Mouse (Mus musculus) neural tube, embryonic 12.5 days (tissue): ENCODE data around the gene Cdyl. TPM values are rescaled to one million over a fixed set of nuclear protein-coding genes. Genes with fewer than 3 reads are reported as not detected.
A peak's percentile ranks its signal among the peaks of the same experiment; 100 is the strongest.

Source experiments
- ATAC-seq: fragments of 200-750 bp; cut with Nextera tagmentation; 2 replicates; pipeline ENCODE4 v1.8.0; 2017; ENCODE audit warnings: low read depth, mild to moderate bottlenecking, moderate TSS enrichment, moderate library complexity; ENCODE audit not compliant: low FRiP score
- H3K27ac ChIP-seq: fragments of 300-500 bp; sonication (generic); 2 replicates; pipeline ENCODE4 v1.5.1; 2016
- H3K27me3 ChIP-seq: fragments of 300-500 bp; sonication (generic); replicated peaks from 2 replicates; pipeline ENCODE4 v1.6.1; 2016; ENCODE audit warnings: mild to moderate bottlenecking
- H3K36me3 ChIP-seq: fragments of 300-500 bp; sonication (generic); 2 replicates; pipeline ENCODE4 v1.6.1; 2016; ENCODE audit warnings: mild to moderate bottlenecking
- H3K4me1 ChIP-seq: fragments of 300-500 bp; sonication (generic); 2 replicates; pipeline ENCODE4 v1.6.1; 2016
- H3K4me2 ChIP-seq: fragments of 300-500 bp; sonication (generic); replicated peaks from 2 replicates; pipeline ENCODE4 v1.6.1; 2016; ENCODE audit warnings: mild to moderate bottlenecking
- H3K4me3 ChIP-seq: fragments of 300-500 bp; sonication (generic); 2 replicates; pipeline ENCODE4 v1.5.1; 2016
- H3K9ac ChIP-seq: fragments of 300-500 bp; sonication (generic); 2 replicates; pipeline ENCODE4 v1.6.1; 2016; ENCODE audit warnings: mild to moderate bottlenecking
- H3K9me3 ChIP-seq: fragments of 300-500 bp; sonication (generic); 2 replicates; pipeline ENCODE4 v1.6.1; 2016; ENCODE audit warnings: mild to moderate bottlenecking
- WGBS: fragments of 180-500 bp; shearing (Covaris S2); methylation state at CpG from one replicate; pipeline ENCODE4 v1.1.7; 2016; 5-methylcytosine and 5-hydroxymethylcytosine counted together
- polyA plus RNA-seq: library from polyadenylated mRNA; unstranded; fragments of >200 nt; fragmentation: Nextera tagmentation; extraction: Ambion mirVana; gene quantifications from 2 replicates; pipeline ENCODE4 v1.2.1, GENCODE M21; 2016

Cdyl gene
- polyA plus RNA-seq, 1 experiment from 2014 or later = 12.1 TPM

DNA sequence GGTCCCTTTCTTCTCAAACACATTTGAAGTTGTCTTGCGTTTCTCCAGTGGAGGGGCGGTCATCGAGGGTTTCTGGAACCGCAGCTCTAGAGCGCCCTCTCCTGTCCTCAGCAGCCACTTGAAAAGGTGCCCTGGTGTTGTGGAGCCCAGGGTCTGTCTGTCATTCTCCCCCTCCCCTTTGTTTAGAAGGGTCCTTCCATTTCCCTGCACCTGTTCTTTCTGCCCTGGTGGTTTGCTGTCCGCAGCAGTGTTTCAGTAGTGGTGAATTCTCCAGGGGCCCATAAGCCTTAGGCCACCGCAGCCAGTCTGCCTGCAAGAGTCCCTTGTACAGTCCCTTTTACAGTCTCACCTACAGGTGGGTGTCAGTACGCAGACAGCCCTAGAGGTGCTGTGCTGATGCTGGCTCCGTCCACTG is 112.3 kb downstream of the Cdyl start:
- peaks cover 5% of the 10 kb centered on the region; the same call in 1 of the 2 replicates for H3K4me1 ChIP-seq
- H3K27ac ChIP-seq = no peak overlapping the region
- WGBS = 59% methylated on average over 9 of the region's 9 CpGs
- H3K4me2 ChIP-seq = no peak overlapping the region
- no peaks in the 10 kb centered on the region for H3K9me3 ChIP-seq
- H3K4me3 ChIP-seq = no peak overlapping the region
- peak; percentile 29; the same call in 1 of the 2 replicates for ATAC-seq
- H3K27me3 ChIP-seq = no peaks in the 10 kb centered on the region
- H3K36me3 ChIP-seq = no peaks in the 10 kb centered on the region
- H3K9ac ChIP-seq = no peak overlapping the region

- whole genome bisulfite sequencing = 38% methylated on average over 7 of the region's 7 CpGs
- ATAC-seq = no peak
- Histone ChIP-seq H3K9me3 (no peaks in the 10 kb centered on the region), H3K4me1 (peaks cover 5% of the 10 kb centered on the region; the same call in 1 of the 2 replicates), H3K4me3 (no peak overlapping the region), H3K27ac (no peak overlapping the region), H3K4me2 (no peak overlapping the region), H3K36me3 (no peaks in the 10 kb centered on the region), H3K27me3 (no peaks in the 10 kb centered on the region), H3K9ac (no peak overlapping the region)
Measured at GRCm38 (mm10) chr13:35773763-35774162, 114.1 kb downstream of the Cdyl start.

DNA sequence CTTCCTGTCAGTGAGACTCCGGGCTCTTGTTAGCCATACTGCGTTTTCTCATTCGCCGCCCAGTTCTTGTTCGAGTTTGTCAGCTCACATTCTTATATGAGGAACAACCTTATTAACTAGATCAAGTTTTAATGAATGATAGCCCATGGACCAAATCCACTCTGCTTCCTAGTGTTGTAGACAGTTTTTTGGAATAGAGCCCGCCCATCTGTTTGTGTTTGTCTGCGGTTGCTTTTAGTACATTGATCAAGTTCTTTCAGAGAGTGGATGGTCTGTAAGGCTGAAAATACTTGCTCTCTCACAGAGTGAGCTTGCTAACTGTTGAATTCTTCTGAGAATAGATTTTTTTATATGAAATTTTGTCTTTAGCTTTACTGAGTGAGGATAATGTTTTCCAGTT is 116.5 kb downstream of the Cdyl start:
- Histone ChIP-seq H3K27me3 (no peaks in the 10 kb centered on the region), H3K9ac (no peak overlapping the region), H3K4me1 (peaks cover 1% of the 10 kb centered on the region; the same call in 1 of the 2 replicates), H3K4me2 (no peak overlapping the region), H3K4me3 (no peak overlapping the region), H3K27ac (no peak overlapping the region), H3K36me3 (no peaks in the 10 kb centered on the region), H3K9me3 (no peaks in the 10 kb centered on the region)
- 95% methylated on average over 7 of the region's 7 CpGs for WGBS
- ATAC-seq = no peak

DNA sequence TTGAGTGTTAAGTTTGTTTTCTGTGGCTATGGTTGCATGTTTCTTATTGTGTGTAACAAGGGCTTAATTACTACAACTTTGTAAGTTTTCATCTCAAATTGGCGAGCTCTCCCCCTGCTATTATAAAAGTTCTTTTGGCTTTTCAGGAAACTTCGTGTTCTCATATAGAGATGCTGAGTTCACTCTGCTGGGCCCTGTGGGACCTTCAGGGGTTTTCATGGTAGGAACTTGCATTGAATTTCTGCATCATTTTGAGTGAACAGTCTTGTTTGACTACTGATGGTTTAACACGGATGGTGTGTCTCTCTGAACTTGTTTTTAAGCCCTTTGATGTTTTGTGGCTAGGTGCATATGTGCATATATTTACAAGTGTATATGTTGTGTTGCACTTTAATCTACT is 121.1 kb downstream of the Cdyl start:
- Histone ChIP-seq H3K27me3 (no peaks in the 10 kb centered on the region), H3K9me3 (no peaks in the 10 kb centered on the region), H3K9ac (no peak overlapping the region), H3K4me2 (no peak overlapping the region), H3K4me3 (no peak overlapping the region), H3K36me3 (no peaks in the 10 kb centered on the region), H3K4me1 (no peaks in the 10 kb centered on the region), H3K27ac (no peak overlapping the region)
- no peak for ATAC-seq
- WGBS = 82% methylated on average over 3 of the region's 3 CpGs

DNA sequence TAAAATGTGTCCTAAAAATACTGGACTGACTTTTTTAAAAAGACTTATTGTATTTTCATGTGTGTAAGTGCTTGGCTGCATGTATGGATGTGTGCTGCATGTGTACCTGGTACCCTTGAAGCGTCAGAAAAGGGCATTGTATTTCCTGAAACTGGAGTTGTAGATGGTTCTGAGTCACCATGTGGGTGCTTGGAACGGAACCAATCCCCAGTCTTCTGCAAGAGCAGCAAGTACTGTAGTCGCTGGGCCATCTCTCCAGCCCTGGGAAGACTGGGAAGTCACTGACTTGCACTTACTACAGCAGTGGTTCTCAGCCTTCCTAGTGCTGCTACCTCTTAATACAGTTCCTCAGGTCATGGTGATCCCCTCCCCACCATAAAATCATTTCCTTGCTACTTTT is 122.1 kb downstream of the Cdyl start:
- no peak overlapping the region for H3K27ac ChIP-seq
- H3K4me3 ChIP-seq = no peak overlapping the region
- no peaks in the 10 kb centered on the region for H3K4me1 ChIP-seq
- H3K36me3 ChIP-seq = no peaks in the 10 kb centered on the region
- H3K4me2 ChIP-seq = no peak overlapping the region
- H3K27me3 ChIP-seq = no peaks in the 10 kb centered on the region
- WGBS = 83% methylated on average over 3 of the region's 3 CpGs
- ATAC-seq = no peak
- H3K9me3 ChIP-seq = no peaks in the 10 kb centered on the region
- no peak overlapping the region for H3K9ac ChIP-seq

GRCm38 (mm10) chr13:35782949-35783348 is 123.3 kb downstream of the Cdyl start:
- Histone ChIP-seq H3K4me1 (no peaks in the 10 kb centered on the region), H3K9me3 (no peaks in the 10 kb centered on the region), H3K36me3 (no peaks in the 10 kb centered on the region), H3K27me3 (no peaks in the 10 kb centered on the region), H3K9ac (no peak overlapping the region), H3K4me3 (no peak overlapping the region), H3K27ac (no peak overlapping the region), H3K4me2 (no peak overlapping the region)
- 86% methylated on average over 2 of the region's 2 CpGs for WGBS
- ATAC-seq = peak; percentile 58

- H3K27ac ChIP-seq = no peak overlapping the region
- ATAC-seq = no peak
- H3K9ac ChIP-seq = no peak overlapping the region
- no peaks in the 10 kb centered on the region for H3K4me1 ChIP-seq
- H3K9me3 ChIP-seq = no peaks in the 10 kb centered on the region
- no peak overlapping the region for H3K4me2 ChIP-seq
- no peaks in the 10 kb centered on the region for H3K36me3 ChIP-seq
- H3K4me3 ChIP-seq = no peak overlapping the region
- no peaks in the 10 kb centered on the region for H3K27me3 ChIP-seq
- 91% methylated on average over 6 of the region's 6 CpGs for WGBS
Measured at GRCm38 (mm10) chr13:35783576-35783975, 123.9 kb downstream of the Cdyl start.

- Histone ChIP-seq H3K4me2 (no peak overlapping the region), H3K4me3 (no peak overlapping the region), H3K4me1 (no peaks in the 10 kb centered on the region), H3K27ac (no peak overlapping the region), H3K9ac (no peak overlapping the region), H3K9me3 (no peaks in the 10 kb centered on the region), H3K36me3 (no peaks in the 10 kb centered on the region), H3K27me3 (no peaks in the 10 kb centered on the region)
- ATAC-seq = no peak
- WGBS = 91% methylated on average over 4 of the region's 4 CpGs
Measured at GRCm38 (mm10) chr13:35784281-35784680, 124.6 kb downstream of the Cdyl start.

DNA sequence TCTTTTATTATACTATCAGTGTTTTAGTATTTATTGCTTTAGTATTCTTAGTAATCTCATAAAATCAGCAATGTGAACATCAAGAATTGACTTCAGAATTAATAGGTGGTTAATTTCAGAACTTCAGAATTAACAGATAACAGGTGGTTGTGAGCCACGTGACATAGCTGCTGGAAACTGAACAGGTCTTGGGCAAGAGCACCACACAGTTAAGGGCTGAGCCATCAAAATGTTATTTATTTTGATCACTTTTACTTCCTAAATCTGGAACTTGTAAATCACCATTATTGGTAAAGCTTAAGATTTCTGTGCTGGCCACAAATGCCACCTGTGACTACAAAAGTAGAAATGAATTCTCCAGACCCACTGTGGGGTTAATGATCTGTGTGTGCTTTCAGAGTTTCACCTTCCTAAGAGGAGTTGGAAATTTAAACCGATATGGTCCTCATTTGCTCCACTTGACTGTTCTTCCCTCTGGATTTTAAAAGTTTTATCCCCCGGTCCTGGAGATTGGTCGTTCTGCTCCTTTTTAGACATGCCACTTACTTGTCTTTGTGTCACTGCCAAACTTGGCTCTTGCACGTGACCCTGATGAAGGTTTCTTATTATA is 125.8 kb downstream of the Cdyl start:
- Histone ChIP-seq H3K27ac (no peak overlapping the region), H3K9me3 (no peaks in the 10 kb centered on the region), H3K9ac (no peak overlapping the region), H3K27me3 (no peaks in the 10 kb centered on the region), H3K36me3 (no peaks in the 10 kb centered on the region), H3K4me3 (no peak overlapping the region), H3K4me2 (no peak overlapping the region), H3K4me1 (no peaks in the 10 kb centered on the region)
- ATAC-seq = no peak
- WGBS = 70% methylated on average over 5 of the region's 5 CpGs

DNA sequence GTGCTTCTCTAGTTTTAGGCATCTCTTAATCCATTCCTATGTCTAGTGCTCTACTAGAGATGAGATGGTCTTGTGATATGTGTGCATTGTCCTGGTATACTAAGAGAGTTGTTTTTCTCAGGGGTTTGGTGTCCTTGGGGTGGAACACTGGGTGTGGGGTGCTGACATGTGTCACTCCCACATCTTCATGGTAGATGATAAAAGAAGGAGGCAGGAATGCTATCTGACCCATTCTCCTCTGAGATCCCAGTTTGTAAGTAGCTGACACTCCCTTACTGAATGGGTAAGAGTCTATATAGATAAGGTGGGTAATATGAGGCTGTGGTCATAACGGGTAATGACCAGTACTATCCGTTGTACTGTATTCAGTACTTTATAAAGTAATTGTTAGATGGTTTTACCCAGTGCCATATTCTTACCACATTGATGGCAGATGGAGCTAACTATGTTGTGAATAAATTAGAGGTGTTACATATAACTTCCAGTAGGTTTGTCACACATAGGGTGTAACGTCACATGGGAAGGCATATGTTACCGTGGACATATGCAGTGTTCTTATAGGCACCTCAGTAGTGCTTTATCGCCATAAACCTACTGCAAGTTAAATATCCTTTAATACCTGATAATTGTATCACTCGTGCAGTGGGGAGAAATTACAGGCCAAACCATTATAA is 127.2 kb downstream of the Cdyl start:
- H3K27ac ChIP-seq = no peak overlapping the region
- H3K36me3 ChIP-seq = no peaks in the 10 kb centered on the region
- WGBS = 94% methylated on average over 6 of the region's 6 CpGs
- H3K4me3 ChIP-seq = no peak overlapping the region
- no peak overlapping the region for H3K4me2 ChIP-seq
- ATAC-seq = no peak
- no peaks in the 10 kb centered on the region for H3K9me3 ChIP-seq
- no peaks in the 10 kb centered on the region for H3K4me1 ChIP-seq
- H3K9ac ChIP-seq = no peak overlapping the region
- no peaks in the 10 kb centered on the region for H3K27me3 ChIP-seq

DNA sequence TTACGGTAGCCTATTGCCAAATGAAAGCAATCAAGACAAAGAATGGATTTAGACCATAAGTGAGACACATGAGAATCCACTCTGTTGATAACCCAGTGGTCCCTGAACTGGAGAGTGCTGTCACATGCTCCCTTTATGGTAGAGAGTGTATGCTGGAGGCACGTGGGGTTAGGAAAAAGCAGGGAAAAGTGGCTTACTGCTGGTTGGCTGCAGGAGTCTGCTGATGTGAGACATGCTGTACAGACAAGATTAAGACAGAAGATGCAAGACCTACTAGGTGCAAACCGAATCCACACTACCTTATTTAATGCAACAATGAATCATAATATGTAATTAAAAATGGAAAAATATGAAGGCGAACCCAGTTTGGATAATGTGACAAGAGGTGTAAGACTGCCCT is 129.9 kb downstream of the Cdyl start:
- no peak overlapping the region for H3K27ac ChIP-seq
- no peaks in the 10 kb centered on the region for H3K4me1 ChIP-seq
- WGBS = 83% methylated on average over 4 of the region's 4 CpGs
- H3K4me2 ChIP-seq = no peak overlapping the region
- no peak overlapping the region for H3K9ac ChIP-seq
- no peaks in the 10 kb centered on the region for H3K27me3 ChIP-seq
- no peak overlapping the region for H3K4me3 ChIP-seq
- ATAC-seq = no peak
- H3K36me3 ChIP-seq = no peaks in the 10 kb centered on the region
- no peaks in the 10 kb centered on the region for H3K9me3 ChIP-seq

GRCm38 (mm10) chr13:35790431-35790830 is 130.8 kb downstream of the Cdyl start:
- Histone ChIP-seq H3K9me3 (no peaks in the 10 kb centered on the region), H3K4me1 (no peaks in the 10 kb centered on the region), H3K27ac (no peak overlapping the region), H3K4me3 (no peak overlapping the region), H3K9ac (no peak overlapping the region), H3K4me2 (no peak overlapping the region), H3K27me3 (no peaks in the 10 kb centered on the region), H3K36me3 (no peaks in the 10 kb centered on the region)
- WGBS = 72% methylated on average over 4 of the region's 4 CpGs
- ATAC-seq = no peak

GRCm38 (mm10) chr13:35794309-35794708 is 134.7 kb downstream of the Cdyl start:
- WGBS = 68% methylated on average over 7 of the region's 7 CpGs
- H3K27me3 ChIP-seq = no peaks in the 10 kb centered on the region
- H3K9me3 ChIP-seq = no peaks in the 10 kb centered on the region
- no peak overlapping the region for H3K4me2 ChIP-seq
- H3K27ac ChIP-seq = no peak overlapping the region
- H3K36me3 ChIP-seq = no peaks in the 10 kb centered on the region
- no peak overlapping the region for H3K9ac ChIP-seq
- ATAC-seq = no peak
- no peak overlapping the region for H3K4me3 ChIP-seq
- H3K4me1 ChIP-seq = 0 out of 2 replicates have a peak, but pooled peaks cover 2% of the 10 kb centered on the region
